9 mouse cellular contexts compared by ENCODE assay signal in the genomic region with DNA sequence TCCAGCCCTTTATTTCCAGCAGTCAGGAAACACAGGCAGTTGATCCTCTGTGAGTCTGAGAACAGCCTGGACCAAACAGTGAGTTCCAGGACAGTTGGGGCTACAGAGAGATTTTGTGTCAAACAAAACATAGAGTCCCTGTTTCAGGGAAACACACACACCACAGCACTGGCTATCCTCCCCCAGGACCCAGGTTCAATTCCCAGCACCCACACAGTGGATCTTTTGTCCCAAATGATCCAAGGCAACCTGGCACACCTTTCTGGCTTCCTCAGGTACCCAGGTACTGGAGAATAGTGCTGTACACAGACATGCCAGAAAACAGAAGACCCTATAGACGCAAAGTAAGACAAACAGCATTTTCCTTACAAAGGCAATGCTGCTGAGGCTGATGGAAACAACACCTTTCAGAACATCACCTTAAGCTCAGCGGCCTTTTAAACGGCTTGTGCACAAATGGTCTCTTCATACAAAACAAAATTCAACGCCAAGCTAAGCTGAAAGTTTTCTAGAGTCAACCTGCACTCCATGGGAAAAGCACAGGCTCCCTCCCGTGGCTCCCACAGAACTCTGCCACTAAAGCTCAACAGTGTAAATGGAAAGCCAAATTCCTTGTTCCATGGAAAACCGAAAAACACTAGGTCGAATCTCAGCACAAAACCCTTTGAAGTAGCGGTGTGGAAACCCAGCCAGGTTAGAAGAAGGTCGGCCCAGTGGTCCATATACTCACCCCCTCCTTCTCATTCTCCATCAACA. TPM values are rescaled to one million over a fixed set of nuclear protein-coding genes. Genes with fewer than 3 reads are reported as not detected.
DNase-seq lines count a peak whose midpoint lies in the region; ATAC-seq and TF ChIP-seq lines count a peak whose summit lies in the region.
"Had no signal": no experiment of that assay in that cellular context is flagged by ENCODE, and none has a peak within 500 bp of the region (broad histone marks: within the 10 kb centered on the region; RNA-seq: fewer than 3 reads in every experiment).

No protein-coding gene starts in this region.

- no peak for TF ChIP-seq CTCF in thymus, adult 2 months (IDR thresholded peaks at IDR 0.05; ENCODE audit: borderline replicate concordance, control insufficient read depth, extremely low read depth, insufficient read depth, low read length, poor library complexity)

- peak overlapping the region; percentile 92 for H3K4me3 ChIP-seq in erythroblast, embryonic 14.5 days (replicated peaks)
- H3K4me3 ChIP-seq in thymus, adult 2 months (ENCODE audit: control insufficient read depth, insufficient read depth, low read length) = peak overlapping the region; percentile 89
- peak overlapping the region; percentile 93 for H3K4me3 ChIP-seq in liver, embryonic 12.5 days

- peak overlapping the region; percentile 83 for H3K4me2 ChIP-seq in liver, embryonic 12.5 days

- peaks cover 48% of the 10 kb centered on the region for H3K4me1 ChIP-seq in erythroblast, embryonic 14.5 days (ENCODE audit: control insufficient read depth)
- peaks cover 24% of the 10 kb centered on the region for H3K4me1 ChIP-seq in thymus, adult 2 months (replicated peaks; ENCODE audit: control insufficient read depth, insufficient read depth, low read length)
- peaks cover 45% of the 10 kb centered on the region for H3K4me1 ChIP-seq in liver, embryonic 12.5 days

- no peak for DNase-seq in thymus, adult 2 months
- DNase-seq in thymus, postnatal 36 days = no peak
- no peak for DNase-seq in natural killer cell, adult 2 months (ENCODE audit: low spot score in 2 of 2)
- no peak for DNase-seq in urinary bladder, adult 18-20 months (ENCODE audit: low spot score in 2 of 2)
- DNase-seq in cerebellum, postnatal 4 days (ENCODE audit: low spot score in 2 of 2) = no peak

- H3K36me3 ChIP-seq in erythroblast, embryonic 14.5 days (ENCODE audit: control insufficient read depth) = peaks cover 52% of the 10 kb centered on the region
- peaks cover 35% of the 10 kb centered on the region for H3K36me3 ChIP-seq in thymus, adult 2 months (ENCODE audit: control insufficient read depth, insufficient read depth, low read length)
- peaks cover 52% of the 10 kb centered on the region for H3K36me3 ChIP-seq in liver, embryonic 12.5 days

- H3K27me3 ChIP-seq in erythroblast, embryonic 14.5 days (ENCODE audit: control insufficient read depth) = peaks cover under 1% of the 10 kb centered on the region; the same call in 1 of the 2 replicates
- H3K27me3 ChIP-seq in thymus, adult 2 months (ENCODE audit: control insufficient read depth, insufficient read depth, low read length) = no peaks in the 10 kb centered on the region
- H3K27me3 ChIP-seq in liver, embryonic 12.5 days (replicated peaks) = no peaks in the 10 kb centered on the region

- 20% methylated on average over 9 of the region's 9 CpGs for WGBS in thymus, adult 2 months
- 13% methylated on average over 9 of the region's 9 CpGs for WGBS in liver, embryonic 12.5 days (ENCODE audit: insufficient replicate concordance)

- H3K9ac ChIP-seq in liver, embryonic 12.5 days = peak overlapping the region; percentile 90

- H3K27ac ChIP-seq in thymus, adult 2 months (ENCODE audit: control insufficient read depth, insufficient read depth, low read length) = no peak overlapping the region
- H3K27ac ChIP-seq in liver, embryonic 12.5 days = peak overlapping the region; percentile 93

- no peak for ATAC-seq in erythroblast, adult 5-6 weeks (replicated peaks; ENCODE audit: low FRiP score, poor library complexity, severe bottlenecking)
- ATAC-seq in liver, embryonic 12.5 days = no peak

- no peak for TF ChIP-seq POLR2A in thymus, adult 2 months (IDR thresholded peaks at IDR 0.05; ENCODE audit: control insufficient read depth, extremely low read depth, insufficient read depth, low read length, poor library complexity)

- H3K9me3 ChIP-seq in erythroblast, embryonic 14.5 days (ENCODE audit: control insufficient read depth, low read length) = no peaks in the 10 kb centered on the region
- H3K9me3 ChIP-seq in liver, embryonic 12.5 days (replicated peaks) = no peaks in the 10 kb centered on the region

RNA-seq across cellular contexts. Expression of a gene that starts 1.4 kb away (rescaled TPM):
- polyA plus RNA-seq in erythroblast, embryonic 14.5 days (2012) = 6.1 and 10.2 TPM in 2 replicates
- total RNA-seq in erythroblast, adult 5-6 weeks (2015; ENCODE audit: low replicate concordance) = 15.0 and 25.9 TPM in 2 replicates
- 18.1 and 19.5 TPM in 2 replicates for total RNA-seq in erythroblast, adult 5-6 weeks (2017; ENCODE audit: low replicate concordance)
- 220 and 239 TPM in 2 replicates for polyA plus RNA-seq in thymus, adult 2 months (2012; rRNA removed)
- polyA plus RNA-seq in liver, embryonic 12.5 days (2016; fragmentation: Nextera tagmentation; extraction: Ambion mirVana) = 85.3 and 86.1 TPM in 2 replicates

RNA-seq across cellular contexts. Expression of a gene that starts 7.5 kb away (rescaled TPM):
- 1.0 and 1.2 TPM in 2 replicates for polyA plus RNA-seq in erythroblast, embryonic 14.5 days (2012)
- 1.3 and 4.0 TPM in 2 replicates for total RNA-seq in erythroblast, adult 5-6 weeks (2015; ENCODE audit: low replicate concordance)
- 2.1 and 6.6 TPM in 2 replicates for total RNA-seq in erythroblast, adult 5-6 weeks (2017; ENCODE audit: low replicate concordance)
- polyA plus RNA-seq in thymus, adult 2 months (2012; rRNA removed) = 61.8 and 65.7 TPM in 2 replicates
- polyA plus RNA-seq in liver, embryonic 12.5 days (2016; fragmentation: Nextera tagmentation; extraction: Ambion mirVana) = 32.8 and 35.8 TPM in 2 replicates

RNA-seq across cellular contexts. Expression of a gene that starts 9.4 kb away (rescaled TPM):
- polyA plus RNA-seq in erythroblast, embryonic 14.5 days (2012) = 0.04 and 0.06 TPM in 2 replicates
- 15.4 and 23.2 TPM in 2 replicates for total RNA-seq in erythroblast, adult 5-6 weeks (2015; ENCODE audit: low replicate concordance)
- 5.2 and 6.4 TPM in 2 replicates for total RNA-seq in erythroblast, adult 5-6 weeks (2017; ENCODE audit: low replicate concordance)
- 104 and 106 TPM in 2 replicates for polyA plus RNA-seq in thymus, adult 2 months (2012; rRNA removed)
- 9.7 and 10.1 TPM in 2 replicates for polyA plus RNA-seq in liver, embryonic 12.5 days (2016; fragmentation: Nextera tagmentation; extraction: Ambion mirVana)

RNA-seq across cellular contexts. Expression of a gene that starts 29.3 kb away (rescaled TPM):
- not detected in 2 replicates for polyA plus RNA-seq in erythroblast, embryonic 14.5 days (2012)
- total RNA-seq in erythroblast, adult 5-6 weeks (2015; ENCODE audit: low replicate concordance) = not detected in 2 replicates
- total RNA-seq in erythroblast, adult 5-6 weeks (2017; ENCODE audit: low replicate concordance) = not detected in 2 replicates
- polyA plus RNA-seq in thymus, adult 2 months (2012; rRNA removed) = 0.20 and 0.27 TPM in 2 replicates
- not detected in 2 replicates for polyA plus RNA-seq in liver, embryonic 12.5 days (2016; fragmentation: Nextera tagmentation; extraction: Ambion mirVana)
- total RNA-seq: common myeloid progenitor, adult 5-6 weeks had no signal

RNA-seq across cellular contexts. Expression of a gene that starts 45.6 kb away (rescaled TPM):
- 1.5 and 2.4 TPM in 2 replicates for polyA plus RNA-seq in erythroblast, embryonic 14.5 days (2012)
- 10.4 and 11.3 TPM in 2 replicates for total RNA-seq in erythroblast, adult 5-6 weeks (2015; ENCODE audit: low replicate concordance)
- 4.7 and 8.8 TPM in 2 replicates for total RNA-seq in erythroblast, adult 5-6 weeks (2017; ENCODE audit: low replicate concordance)
- polyA plus RNA-seq in thymus, adult 2 months (2012; rRNA removed) = 169 and 171 TPM in 2 replicates
- polyA plus RNA-seq in liver, embryonic 12.5 days (2016; fragmentation: Nextera tagmentation; extraction: Ambion mirVana) = 35.9 and 36.6 TPM in 2 replicates

Comparison
In these comparisons a context has a peak if more than half of its experiments do, and no peak if none do; other contexts are left out.
1. RNA of a gene that starts 7.5 kb away (polyA plus RNA-seq): 61.8 to 65.7 TPM in thymus, adult 2 months and 32.8 to 35.8 TPM in liver, embryonic 12.5 days; 1.0 to 1.2 TPM in erythroblast, embryonic 14.5 days; every median in the first group is over 10 times any median in the second.
2. RNA of a gene that starts 9.4 kb away (polyA plus RNA-seq): 104 to 106 TPM in thymus, adult 2 months and 9.7 to 10.1 TPM in liver, embryonic 12.5 days; 0.04 to 0.06 TPM in erythroblast, embryonic 14.5 days; every median in the first group is over 10 times any median in the second.
3. Peak in every context shown above with its lines, with median percentiles within 50 percentile points of each other: H3K4me3 ChIP-seq.